Mouse (Mus musculus): ENCODE measurements around the gene Aurkb.
"Not testable (repeated sequence)": the region's sequence is repeated elsewhere in the genome, so short reads cannot be mapped to it uniquely, and the experiment has no call there.

The Aurkb gene

DNA sequence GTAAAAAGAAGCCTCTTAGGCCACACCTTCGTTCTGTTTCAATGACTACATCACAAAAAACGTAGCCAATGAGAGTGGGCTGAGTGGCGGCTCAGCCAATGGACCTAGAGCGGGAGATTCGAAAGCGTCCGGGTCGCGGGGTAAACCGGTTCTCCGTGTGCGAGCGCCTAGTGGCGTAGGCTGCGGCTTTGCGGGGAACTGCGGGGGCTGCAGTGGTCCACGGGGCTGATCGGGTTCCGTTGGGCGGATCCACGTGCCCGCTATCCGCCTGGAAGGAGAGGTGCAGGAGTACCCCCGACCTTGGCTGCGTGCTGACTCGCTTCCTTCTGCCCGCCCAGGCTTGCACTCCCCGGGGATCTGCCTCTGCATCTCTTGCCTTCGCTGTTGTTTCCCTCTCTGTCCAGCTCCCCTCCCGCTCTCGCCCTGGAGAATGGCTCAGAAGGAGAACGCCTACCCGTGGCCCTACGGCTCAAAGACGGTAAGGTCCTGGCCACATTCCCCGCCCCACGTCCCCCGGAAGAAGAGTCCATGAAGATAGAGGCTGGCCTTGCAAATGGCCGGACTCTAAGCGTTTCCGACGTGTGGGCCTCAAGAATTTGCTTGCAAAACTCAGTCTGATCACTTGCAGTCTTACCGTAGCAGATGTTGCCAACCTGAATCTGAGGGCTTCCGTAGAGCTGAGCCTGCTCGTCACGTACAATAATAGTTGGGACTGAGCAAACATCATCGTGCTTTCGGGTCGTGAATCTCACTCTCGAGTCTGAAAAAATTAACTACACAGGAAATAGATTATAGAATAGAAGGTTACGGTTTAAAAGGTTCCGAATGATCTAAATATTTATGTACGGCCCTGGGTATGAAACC is at the start of gene Aurkb:
Gene Aurkb, plus strand, starts transcription at position 117 of the 864 bp plus-strand sequence.
- peak; percentile 81 for DNase-seq (ENCODE audit: low spot score)

DNA sequence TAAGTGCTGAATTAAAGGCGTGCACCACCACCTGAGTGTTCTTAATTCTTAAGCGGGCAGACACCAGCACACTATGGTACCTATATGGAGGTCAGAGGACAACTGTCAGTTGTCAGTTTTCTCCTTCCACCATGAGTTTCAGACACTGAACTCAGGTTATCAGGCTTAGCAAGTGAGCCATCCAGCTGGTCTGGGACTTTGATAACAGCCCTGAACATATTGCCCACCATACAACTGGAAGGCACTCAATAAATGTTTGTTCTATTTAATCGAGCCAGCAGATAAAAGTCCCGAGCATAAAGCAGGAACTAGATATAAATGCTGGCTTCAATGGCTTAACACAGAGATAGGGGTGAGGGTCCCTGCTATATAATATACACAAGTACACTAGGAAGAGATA is 48.4 kb upstream of the Aurkb start:
- DNase-seq (ENCODE audit: low spot score), result no peak

GRCm38 (mm10) chr11:69002782-69003181 is 42.7 kb upstream of the Aurkb start:
- DNase-seq (ENCODE audit: low spot score), result not testable (repeated sequence)

DNA sequence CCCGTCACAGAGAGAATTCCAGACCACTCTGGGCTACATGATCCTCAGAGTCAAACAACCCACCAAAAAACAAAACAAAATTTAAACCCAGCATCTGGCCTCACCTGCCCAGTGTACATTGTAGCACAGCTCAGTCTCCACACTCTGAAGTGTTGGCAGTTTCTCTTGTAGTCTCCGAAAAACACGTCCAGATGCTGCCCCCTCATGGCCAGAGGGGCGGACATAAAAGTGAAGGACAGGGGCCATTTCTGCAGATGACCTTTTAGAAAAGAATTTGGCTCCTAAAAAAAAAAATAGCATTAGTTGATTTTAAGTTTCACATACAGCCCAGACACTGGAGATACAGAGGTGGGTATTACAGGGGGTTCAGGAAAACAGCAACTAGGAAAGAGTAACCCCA is 41.9 kb upstream of the Aurkb start:
- DNase-seq (ENCODE audit: low spot score), result no peak

DNA sequence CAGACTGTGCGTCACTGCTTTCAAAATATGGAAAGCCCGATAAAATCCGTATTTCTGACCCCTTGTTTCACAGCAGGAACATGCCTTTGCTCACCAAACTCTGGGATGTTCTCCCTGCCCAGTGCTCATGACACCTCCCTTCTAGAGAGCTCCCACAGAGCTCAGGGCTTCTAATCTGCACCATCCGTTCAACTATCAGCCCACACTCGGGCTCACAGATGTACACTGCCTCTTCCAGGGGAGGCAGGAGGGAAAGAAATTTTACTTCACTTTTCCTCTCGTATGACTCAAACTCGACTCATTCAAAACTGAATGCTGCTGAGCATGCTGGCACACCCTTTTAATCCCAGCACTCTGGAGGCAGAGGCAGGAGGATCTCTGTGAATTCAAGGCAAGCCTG is 40.3 kb upstream of the Aurkb start:
- no peak for DNase-seq (ENCODE audit: low spot score)

- not testable (repeated sequence) for DNase-seq (ENCODE audit: low spot score)
Measured at GRCm38 (mm10) chr11:69006575-69006974, 38.9 kb upstream of the Aurkb start.

GRCm38 (mm10) chr11:69008182-69009121 is 37.0 kb upstream of the Aurkb start, which contains the start of gene Pfas:
Gene Pfas, minus strand, starts transcription at chr11:69008460.
- DNase-seq (ENCODE audit: low spot score), result peak; percentile 91

GRCm38 (mm10) chr11:69009508-69009907 is 35.9 kb upstream of the Aurkb start:
- no peak for DNase-seq (ENCODE audit: low spot score)

DNA sequence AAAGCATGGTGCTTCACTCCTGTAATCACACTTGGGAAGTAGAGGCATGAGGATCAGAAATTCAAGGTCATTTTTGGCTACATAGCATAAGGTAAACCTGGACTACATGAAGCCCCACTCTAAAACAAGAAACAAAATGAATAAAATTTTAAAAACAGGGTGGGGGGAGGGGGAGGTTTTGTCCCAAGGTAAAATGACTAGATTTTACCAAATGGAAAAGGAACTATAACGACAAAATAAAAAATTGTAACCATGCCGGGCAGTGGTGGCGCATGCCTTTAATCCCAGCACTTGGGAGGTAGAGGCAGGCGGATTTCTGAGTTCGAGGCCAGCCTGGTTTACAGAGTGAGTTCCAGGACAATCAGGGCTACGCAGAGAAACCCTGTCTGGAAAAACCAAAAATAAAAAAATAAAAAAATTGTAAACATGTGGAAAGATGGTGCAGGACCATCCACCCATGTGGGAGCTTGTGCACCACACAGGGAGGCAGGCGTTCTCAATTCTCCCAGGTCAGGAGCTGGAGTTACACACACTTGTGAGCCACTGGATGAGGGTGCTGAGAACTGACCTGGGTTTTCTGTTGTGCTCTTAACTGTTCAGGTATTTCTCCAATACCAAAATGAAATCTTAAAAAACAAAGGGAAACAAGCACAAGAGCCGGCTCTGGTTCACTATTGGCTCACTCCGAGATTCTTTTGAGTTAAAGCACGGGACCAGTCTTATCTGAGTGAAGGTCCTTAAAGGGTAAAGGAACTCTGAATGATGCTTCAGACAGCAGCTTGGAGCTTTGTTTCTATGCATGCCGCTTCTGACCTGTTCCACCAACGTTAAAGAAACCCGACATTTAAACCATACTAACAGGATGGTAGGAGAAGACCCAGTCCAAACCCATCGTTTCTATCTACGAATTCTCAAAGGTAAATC is 34.8 kb upstream of the Aurkb start:
- no peak for DNase-seq (ENCODE audit: low spot score)

GRCm38 (mm10) chr11:69011445-69011844 is 34.0 kb upstream of the Aurkb start:
- not testable (repeated sequence) for DNase-seq (ENCODE audit: low spot score)

GRCm38 (mm10) chr11:69012071-69012601 is 33.3 kb upstream of the Aurkb start:
- DNase-seq (ENCODE audit: low spot score), result peak; percentile 78

- DNase-seq (ENCODE audit: low spot score), result peak; percentile 88
Measured at GRCm38 (mm10) chr11:69015644-69016441, 29.6 kb upstream of the Aurkb start, which contains the start of gene Ctc1. Gene Ctc1, plus strand, starts transcription at chr11:69015911.

GRCm38 (mm10) chr11:69016755-69017154 is 28.7 kb upstream of the Aurkb start:
- DNase-seq (ENCODE audit: low spot score), result no peak

DNA sequence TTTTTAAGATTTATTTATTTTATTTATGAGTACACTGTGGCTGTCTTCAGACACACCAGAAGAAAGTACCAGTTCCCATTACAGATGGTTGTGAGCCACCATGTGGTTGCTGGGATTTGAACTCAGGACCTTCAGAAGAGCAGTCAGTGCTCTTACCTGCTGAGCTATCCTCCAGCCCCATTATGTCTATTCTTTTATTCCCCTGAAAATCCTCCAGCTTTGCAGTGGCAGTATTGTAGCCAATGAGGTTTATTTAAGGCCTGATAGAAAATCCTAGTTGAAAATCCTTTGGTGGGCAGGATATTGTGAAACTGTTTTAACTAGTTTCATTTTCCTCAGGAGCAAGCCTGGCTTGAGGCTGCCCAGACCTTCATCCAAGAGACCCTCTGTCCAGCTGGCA is 24.8 kb upstream of the Aurkb start:
- no peak for DNase-seq (ENCODE audit: low spot score)

- DNase-seq (ENCODE audit: low spot score), result no peak
Measured at GRCm38 (mm10) chr11:69026562-69026961, 18.9 kb upstream of the Aurkb start.

DNA sequence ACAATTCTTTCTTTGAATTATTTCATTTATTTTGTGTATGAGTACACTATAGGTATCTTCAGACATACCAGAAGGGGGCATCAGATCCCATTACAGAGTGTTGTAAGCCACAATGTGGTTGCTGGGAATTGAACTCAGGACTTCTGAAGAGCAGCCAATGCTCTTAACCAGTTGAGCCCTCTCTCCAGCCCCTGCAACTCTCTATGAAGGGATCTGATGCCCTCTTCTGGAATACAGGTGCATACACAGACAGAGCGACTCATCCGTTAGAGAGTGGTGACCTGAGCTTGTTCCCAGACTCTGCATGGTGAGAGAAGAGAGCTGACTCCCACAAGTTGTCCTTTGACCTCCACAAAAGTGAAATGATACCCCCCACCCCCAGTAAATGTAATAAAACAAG is 16.6 kb upstream of the Aurkb start:
- no peak for DNase-seq (ENCODE audit: low spot score)

DNA sequence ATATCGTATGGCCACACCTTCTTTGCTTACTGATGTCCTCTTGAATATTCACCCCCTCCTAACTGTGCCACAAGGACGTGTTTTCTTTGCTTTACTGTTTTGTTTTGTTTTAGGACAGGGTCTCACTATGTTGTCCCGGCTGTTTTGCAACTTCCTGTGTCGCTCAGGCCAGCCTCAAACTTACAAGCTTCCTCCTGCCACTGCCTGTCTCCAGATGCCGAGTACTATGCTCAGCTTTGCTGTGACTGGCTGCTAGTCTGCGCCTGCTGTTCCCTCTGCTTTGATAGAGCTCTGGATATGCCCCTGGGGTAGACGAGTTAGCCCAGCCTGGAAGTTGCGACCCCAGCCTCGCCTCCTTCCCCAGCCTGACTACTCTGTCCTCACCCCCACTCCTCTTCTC is 11.9 kb upstream of the Aurkb start:
- DNase-seq (ENCODE audit: low spot score), result no peak

DNA sequence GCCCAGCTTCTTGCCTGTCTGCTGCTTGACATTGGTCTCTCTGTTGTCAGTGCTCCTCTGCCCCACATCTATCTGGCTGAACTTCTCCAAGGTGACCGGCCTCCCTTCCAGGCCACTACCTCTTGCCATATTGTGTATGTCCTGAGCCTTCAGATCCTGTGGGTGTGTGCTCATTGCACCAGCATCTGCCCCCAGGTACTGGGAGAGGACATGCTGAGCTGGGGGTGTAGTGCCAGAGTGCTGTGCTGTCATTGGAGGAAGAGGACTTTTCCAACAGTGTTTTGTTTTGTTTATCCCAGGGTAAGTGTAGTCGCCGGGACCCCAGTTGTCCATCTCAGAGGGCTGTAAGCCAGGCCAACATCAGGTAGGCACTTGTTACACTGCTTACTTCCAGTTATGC is 10.9 kb upstream of the Aurkb start:
- DNase-seq (ENCODE audit: low spot score), result no peak

GRCm38 (mm10) chr11:69035411-69035810 is 10.0 kb upstream of the Aurkb start:
- DNase-seq (ENCODE audit: low spot score), result no peak

DNA sequence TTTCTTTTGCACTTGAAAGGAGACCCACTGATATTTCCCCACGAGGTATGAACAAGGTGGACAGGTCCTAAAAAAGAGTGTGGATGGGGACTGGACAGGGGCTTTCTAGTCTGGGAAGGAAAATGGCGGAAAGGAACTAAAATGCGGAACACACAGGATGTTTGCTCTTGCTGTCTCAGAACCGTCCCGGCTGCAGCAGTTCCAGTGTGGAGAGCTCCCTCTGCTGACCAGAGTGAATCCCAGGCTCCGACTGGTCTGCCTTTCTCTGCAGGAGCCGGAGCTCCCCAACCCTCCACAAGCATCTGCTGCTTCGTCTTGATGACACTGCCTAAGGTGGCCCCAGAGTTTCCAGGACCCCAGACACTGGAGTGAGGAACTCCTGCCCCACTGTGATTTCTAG is 9.6 kb upstream of the Aurkb start:
- peak; percentile 71 for DNase-seq (ENCODE audit: low spot score)

Measured in spleen, adult 12 weeks (tissue).